Mouse (Mus musculus) thymus, postnatal 4 days (tissue): Measurements from ENCODE around the gene Klk10.
A peak's percentile ranks its signal among the peaks of the same experiment; 100 is the strongest.

ENCODE experiments used
- DNase-seq: peaks from one replicate; pipeline ENCODE4 v3.0.0; 2021

Klk10 gene

GRCm38 (mm10) chr7:43797333-43797769, 16.5 kb downstream of the Klk10 start, which contains the start of gene Klk8:
TSS of gene Klk8 (plus strand) at chr7:43797577.
- peak; percentile 74 for DNase-seq

DNA sequence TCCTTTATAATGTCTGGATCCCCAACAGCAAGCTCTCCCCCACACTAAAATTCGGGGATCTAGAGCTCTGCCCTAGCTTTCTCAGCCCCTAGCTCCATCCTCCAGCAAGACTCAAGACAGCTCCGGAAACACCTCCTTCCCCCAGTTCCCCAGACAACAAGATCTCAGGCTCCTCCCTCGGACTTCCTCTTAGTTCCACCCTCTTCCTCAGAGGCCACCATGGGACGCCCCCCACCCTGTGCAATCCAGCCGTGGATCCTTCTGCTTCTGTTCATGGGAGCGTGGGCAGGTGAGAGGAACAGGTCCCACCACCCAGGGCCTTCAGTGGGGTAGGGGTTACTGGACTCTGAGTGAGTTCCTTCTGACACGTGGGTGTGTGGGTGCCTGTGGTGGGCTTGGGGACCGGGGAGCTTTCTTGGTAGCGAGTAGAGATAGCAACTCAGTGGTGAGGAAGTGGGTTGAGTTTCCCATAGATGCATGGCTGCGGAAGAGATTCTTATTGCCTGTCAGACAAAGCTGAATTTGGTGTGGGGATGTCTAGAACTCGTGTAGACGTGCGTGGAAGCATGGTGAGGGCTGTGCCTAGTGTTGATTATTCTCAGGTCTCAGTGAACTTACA, 17.1 kb downstream of the Klk10 start:
- DNase-seq = peak; percentile 54

GRCm38 (mm10) chr7:43799876-43800275, 19.0 kb downstream of the Klk10 start:
- no peak for DNase-seq

- DNase-seq = no peak
Measured at GRCm38 (mm10) chr7:43810994-43811393, 30.2 kb downstream of the Klk10 start, which contains the start of gene Klk7. TSS of gene Klk7 (plus strand) at chr7:43811294.

DNA sequence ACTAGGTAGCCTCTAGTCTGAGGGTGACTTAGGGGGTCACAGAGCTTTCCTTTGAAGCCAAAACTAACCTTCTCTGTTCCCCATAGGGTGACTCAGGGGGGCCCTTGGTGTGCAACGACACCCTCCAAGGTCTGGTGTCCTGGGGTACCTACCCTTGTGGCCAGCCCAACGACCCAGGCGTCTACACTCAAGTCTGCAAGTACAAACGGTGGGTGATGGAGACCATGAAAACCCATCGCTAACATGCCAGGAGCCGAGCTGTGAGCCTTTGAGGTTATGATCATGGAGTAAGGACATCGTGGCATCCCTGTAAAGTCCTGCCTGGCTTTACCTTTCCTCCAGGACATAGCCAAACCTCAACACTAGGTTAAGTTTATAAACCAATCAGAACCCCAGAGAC, 34.4 kb downstream of the Klk10 start:
- DNase-seq = no peak

- DNase-seq = no peak
Measured at GRCm38 (mm10) chr7:43816746-43817145, 35.9 kb downstream of the Klk10 start.

DNA sequence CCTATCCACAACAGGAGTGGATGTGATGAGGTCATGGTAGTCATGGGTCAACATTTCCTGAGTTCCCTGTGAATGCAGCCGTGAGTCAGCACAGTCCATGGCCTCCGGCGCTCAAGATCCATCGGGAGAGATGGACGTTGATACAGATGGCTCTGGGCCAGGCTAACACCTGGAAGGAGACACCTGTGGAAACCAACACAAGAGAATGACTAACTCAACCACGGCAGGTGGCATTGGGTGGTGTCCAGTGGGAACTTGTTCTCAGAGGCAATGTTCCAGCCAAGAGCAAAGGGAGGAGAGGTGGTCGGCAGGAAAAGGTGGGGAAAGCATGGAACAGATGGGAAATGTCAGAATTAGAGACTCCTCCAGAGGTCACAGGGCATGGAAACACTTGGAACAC, 40.7 kb downstream of the Klk10 start:
- DNase-seq = no peak

DNA sequence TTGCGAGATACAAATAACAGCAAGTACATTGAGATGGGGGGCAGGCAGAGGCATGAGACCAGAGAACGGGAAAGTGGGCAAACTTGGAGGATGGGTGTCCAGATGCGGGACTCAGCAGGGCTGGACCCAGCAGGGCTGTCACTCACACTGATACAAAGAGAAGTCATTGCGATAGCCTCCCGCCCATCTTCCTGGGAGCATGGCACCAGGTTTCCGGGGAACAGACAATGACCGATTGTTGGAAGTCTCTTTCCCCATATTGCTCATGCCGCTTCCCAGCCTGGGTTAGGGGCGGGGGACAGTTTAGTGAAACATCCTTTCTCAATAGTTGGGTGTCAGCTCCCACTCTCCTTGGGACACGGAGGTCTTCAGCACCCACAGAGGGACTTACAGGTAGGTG, 43.4 kb downstream of the Klk10 start, which contains the start of gene Klk6:
Klk6 (plus strand) TSS at position 301 of the 400 bp plus-strand sequence.
- DNase-seq = no peak

DNA sequence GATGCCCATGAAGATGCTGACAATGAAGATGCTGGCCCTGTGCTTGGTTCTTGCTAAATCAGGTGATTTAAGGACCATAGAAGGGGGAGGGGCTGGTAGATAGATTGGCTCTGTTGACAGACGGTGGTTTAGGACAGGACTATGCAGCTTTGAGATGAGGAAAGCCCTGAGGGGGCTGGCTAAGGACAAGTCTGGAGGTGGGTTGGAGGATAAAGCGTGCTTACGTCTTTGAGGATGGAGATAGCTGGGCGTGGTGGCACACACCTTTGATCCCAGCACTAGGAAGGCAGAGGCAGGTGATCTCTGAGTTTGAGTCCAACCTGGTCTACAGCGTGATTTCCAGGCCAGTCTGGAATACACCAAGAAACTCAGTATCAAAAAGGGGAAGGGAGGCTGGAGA, 45.2 kb downstream of the Klk10 start:
- DNase-seq = no peak

DNA sequence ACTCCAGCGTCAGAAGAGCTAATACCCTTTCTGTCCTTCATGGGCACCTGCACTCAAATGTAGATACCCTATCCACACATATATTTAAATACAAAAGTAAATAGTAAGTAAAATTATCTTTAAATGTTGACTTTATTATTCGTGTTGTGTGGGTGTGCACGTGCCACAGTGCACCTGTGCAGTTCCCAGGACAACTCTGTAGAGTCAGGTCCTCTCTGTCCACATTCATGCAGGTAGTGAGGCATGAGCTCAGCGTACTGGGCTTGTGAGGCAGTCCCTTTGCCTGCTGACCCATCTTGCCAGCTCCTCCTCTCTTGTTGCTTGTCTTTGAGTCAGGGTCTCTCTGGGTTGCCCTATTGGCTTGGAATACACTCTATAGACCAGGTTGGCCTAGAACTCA, 46.9 kb downstream of the Klk10 start:
- DNase-seq = no peak

- no peak for DNase-seq
Measured at GRCm38 (mm10) chr7:43829006-43829405, 48.2 kb downstream of the Klk10 start.
